Mouse (Mus musculus): ENCODE results near the gene Rcvrn. TPM values are rescaled to one million over a fixed set of nuclear protein-coding genes. Genes with fewer than 3 reads are reported as not detected.

Gene Rcvrn
- polyA plus RNA-seq (2015; fragmentation: Nextera tagmentation; extraction: Ambion mirVana): not detected in 2 replicates

- Histone ChIP-seq H3K4me2 (ENCODE audit: low read length) (no peak within 1 kb of the TSS), H3K9me3 (replicated peaks; ENCODE audit: low read length) (no peaks in the 10 kb centered on the region), H3K4me3 (replicated peaks; ENCODE audit: low read depth, low read length) (no peak within 1 kb of the TSS), H3K9ac (ENCODE audit: low read depth, low read length) (no peak within 1 kb of the TSS), H3K36me3 (ENCODE audit: insufficient read depth, low read length) (no peaks in the 10 kb centered on the region), H3K27me3 (ENCODE audit: insufficient read depth, low read length) (no peaks in the 10 kb centered on the region), H3K4me1 (replicated peaks; ENCODE audit: insufficient read depth, low read length) (no peaks in the 10 kb centered on the region), H3K27ac (no peak within 1 kb of the TSS)
- no peak for DNase-seq (ENCODE audit: low spot score)
- no peak for TF ChIP-seq CTCF (IDR thresholded peaks at IDR 0.05; ENCODE audit: low read depth)
- 75% methylated on average over 7 of the region's 7 CpGs for WGBS
- ATAC-seq (replicated peaks; ENCODE audit: low FRiP score, low read depth): no peak
These were observed at the start of gene Rcvrn for GRCm38 (mm10) chr11:67694703-67695376. TSS of gene Rcvrn (plus strand) at chr11:67695326.

DNA sequence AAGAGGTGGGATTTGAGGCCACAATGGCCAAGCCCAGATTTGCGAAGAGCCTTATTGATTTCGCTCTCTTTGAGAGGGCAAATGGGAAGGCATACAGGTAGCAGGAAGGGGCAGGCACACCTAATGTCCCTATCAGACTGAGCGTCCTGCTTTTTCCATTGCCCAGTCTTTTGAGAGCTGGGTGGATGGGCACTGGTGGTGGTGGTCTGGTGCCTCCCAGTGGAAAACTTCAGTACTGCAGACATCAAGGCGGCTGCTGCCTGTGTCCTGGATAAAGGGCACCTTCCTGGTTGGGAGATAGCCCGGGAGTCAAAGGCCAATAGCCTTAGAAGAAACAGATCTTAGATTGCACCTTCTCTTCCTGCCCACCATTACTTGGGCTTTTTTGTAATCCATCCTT, 47.4 kb upstream of the Rcvrn start:
- H3K27ac ChIP-seq: no peak overlapping the region
- no peak overlapping the region for H3K9ac ChIP-seq (ENCODE audit: low read depth, low read length)
- TF ChIP-seq CTCF (IDR thresholded peaks at IDR 0.05; ENCODE audit: low read depth): peak; percentile 94
- ATAC-seq (replicated peaks; ENCODE audit: low FRiP score, low read depth) (peak; percentile 49; the same call in 1 of the 2 replicates), DNase-seq (ENCODE audit: low spot score) (peak; percentile 79)
- H3K9me3 ChIP-seq (replicated peaks; ENCODE audit: low read length): no peaks in the 10 kb centered on the region
- H3K4me1 ChIP-seq (replicated peaks; ENCODE audit: insufficient read depth, low read length): peaks cover 1% of the 10 kb centered on the region; the same call in 1 of the 2 replicates
- WGBS: 33% methylated on average over 5 of the region's 5 CpGs
- H3K27me3 ChIP-seq (ENCODE audit: insufficient read depth, low read length): no peaks in the 10 kb centered on the region
- no peak overlapping the region for H3K4me2 ChIP-seq (ENCODE audit: low read length)
- H3K36me3 ChIP-seq (ENCODE audit: insufficient read depth, low read length): no peaks in the 10 kb centered on the region
- H3K4me3 ChIP-seq (replicated peaks; ENCODE audit: low read depth, low read length): no peak overlapping the region

GRCm38 (mm10) chr11:67648651-67649407, 46.3 kb upstream of the Rcvrn start:
- H3K36me3 ChIP-seq (ENCODE audit: insufficient read depth, low read length): no peaks in the 10 kb centered on the region
- no peak overlapping the region for H3K27ac ChIP-seq
- no peak overlapping the region for H3K9ac ChIP-seq (ENCODE audit: low read depth, low read length)
- ATAC-seq (replicated peaks; ENCODE audit: low FRiP score, low read depth) (no peak), DNase-seq (ENCODE audit: low spot score) (no peak)
- H3K27me3 ChIP-seq (ENCODE audit: insufficient read depth, low read length): no peaks in the 10 kb centered on the region
- H3K4me3 ChIP-seq (replicated peaks; ENCODE audit: low read depth, low read length): no peak overlapping the region
- no peak overlapping the region for H3K4me2 ChIP-seq (ENCODE audit: low read length)
- H3K9me3 ChIP-seq (replicated peaks; ENCODE audit: low read length): no peaks in the 10 kb centered on the region
- WGBS: 70% methylated on average over 11 of the region's 11 CpGs
- no peak for TF ChIP-seq CTCF (IDR thresholded peaks at IDR 0.05; ENCODE audit: low read depth)
- peaks cover 4% of the 10 kb centered on the region; the same call in 1 of the 2 replicates for H3K4me1 ChIP-seq (replicated peaks; ENCODE audit: insufficient read depth, low read length)

DNA sequence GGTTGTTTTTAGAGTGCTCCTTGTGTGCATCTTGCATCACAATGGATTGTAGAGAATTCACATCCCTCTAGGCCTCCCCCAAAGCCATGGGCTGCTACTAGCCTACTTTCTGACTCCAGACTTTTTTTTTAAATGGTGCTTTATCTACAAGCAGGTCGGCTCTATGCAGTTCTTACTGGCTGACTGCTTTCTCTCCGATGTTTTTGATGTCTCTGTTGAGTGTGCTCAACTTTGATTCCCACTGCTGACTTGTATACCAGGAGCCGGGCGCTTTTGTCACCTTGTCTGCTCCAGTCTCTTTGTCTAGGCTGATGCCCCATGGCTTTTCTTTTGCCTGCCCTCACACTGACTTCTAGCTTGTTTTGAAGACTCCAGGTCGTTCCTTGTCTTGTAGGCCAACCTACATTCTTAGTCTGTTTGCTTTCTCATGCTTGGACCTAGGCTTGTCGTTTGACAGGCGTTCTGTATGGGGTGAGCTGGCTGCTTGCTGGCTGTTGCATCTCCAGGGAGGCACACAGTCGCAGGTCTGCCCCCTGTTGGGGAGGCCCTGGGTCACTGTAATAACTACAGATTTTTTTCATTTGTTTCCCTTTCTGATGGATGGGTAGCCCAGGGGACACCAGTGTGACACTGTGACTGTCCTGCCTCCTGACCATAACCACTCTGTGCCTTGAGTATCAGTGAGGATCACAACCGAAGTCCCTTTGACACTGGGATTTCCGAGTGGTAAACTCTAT, 45.0 kb upstream of the Rcvrn start:
- no peak overlapping the region for H3K9ac ChIP-seq (ENCODE audit: low read depth, low read length)
- ATAC-seq (replicated peaks; ENCODE audit: low FRiP score, low read depth) (no peak), DNase-seq (ENCODE audit: low spot score) (no peak)
- H3K36me3 ChIP-seq (ENCODE audit: insufficient read depth, low read length): no peaks in the 10 kb centered on the region
- no peak overlapping the region for H3K27ac ChIP-seq
- no peak overlapping the region for H3K4me2 ChIP-seq (ENCODE audit: low read length)
- H3K4me1 ChIP-seq (replicated peaks; ENCODE audit: insufficient read depth, low read length): peaks cover 4% of the 10 kb centered on the region; the same call in 1 of the 2 replicates
- H3K27me3 ChIP-seq (ENCODE audit: insufficient read depth, low read length): no peaks in the 10 kb centered on the region
- peak; percentile 42 for TF ChIP-seq CTCF (IDR thresholded peaks at IDR 0.05; ENCODE audit: low read depth)
- 62% methylated on average over 10 of the region's 10 CpGs for WGBS
- H3K9me3 ChIP-seq (replicated peaks; ENCODE audit: low read length): no peaks in the 10 kb centered on the region
- no peak overlapping the region for H3K4me3 ChIP-seq (replicated peaks; ENCODE audit: low read depth, low read length)

- no peaks in the 10 kb centered on the region for H3K27me3 ChIP-seq (ENCODE audit: insufficient read depth, low read length)
- ATAC-seq (replicated peaks; ENCODE audit: low FRiP score, low read depth): no peak
- no peaks in the 10 kb centered on the region for H3K36me3 ChIP-seq (ENCODE audit: insufficient read depth, low read length)
- H3K9ac ChIP-seq (ENCODE audit: low read depth, low read length): no peak overlapping the region
- H3K4me1 ChIP-seq (replicated peaks; ENCODE audit: insufficient read depth, low read length): peaks cover 4% of the 10 kb centered on the region; the same call in 1 of the 2 replicates
- no peak overlapping the region for H3K27ac ChIP-seq
- no peaks in the 10 kb centered on the region for H3K9me3 ChIP-seq (replicated peaks; ENCODE audit: low read length)
- no peak overlapping the region for H3K4me2 ChIP-seq (ENCODE audit: low read length)
- no peak overlapping the region for H3K4me3 ChIP-seq (replicated peaks; ENCODE audit: low read depth, low read length)
- WGBS: 78% methylated on average over 6 of the region's 6 CpGs
- no peak for TF ChIP-seq CTCF (IDR thresholded peaks at IDR 0.05; ENCODE audit: low read depth)
- no peak for DNase-seq (ENCODE audit: low spot score)
These were observed 43.4 kb upstream of the Rcvrn start for GRCm38 (mm10) chr11:67651731-67652130.
